Mouse (Mus musculus) MEL (cell line): Measurements from ENCODE around the gene Zyx. TPM values are rescaled to one million over a fixed set of nuclear protein-coding genes. Genes with fewer than 3 reads are reported as not detected.

Experiments
- DNase-seq: peaks from one replicate; pipeline ENCODE4 v3.0.0; 2011; ENCODE audit warnings: low read depth, low spot score
- H3K27ac ChIP-seq: 2 replicates; pipeline ENCODE4 v1.5.1; 2012; ENCODE audit warnings: low read depth, mild to moderate bottlenecking, control low read depth, low read length, moderate library complexity; ENCODE audit not compliant: control insufficient read depth
- H3K27me3 ChIP-seq, 2 experiments: fragments of 150-350 bp in 1 of 2; sonication (generic) in 1 of 2; 2 replicates each; pipeline ENCODE4 v1.6.1; 2012; ENCODE audit warnings: low read length in 2 of 2, mild to moderate bottlenecking in 2 of 2, improper control_type of control experiment in 1 of 2, moderate library complexity in 1 of 2; ENCODE audit not compliant: insufficient read depth in 2 of 2, control insufficient read depth in 1 of 2
- H3K36me3 ChIP-seq, 2 experiments: 2 replicates each; pipeline ENCODE4 v1.6.1; 2012 to 2014; ENCODE audit warnings: low read length in 2 of 2, improper control_type of control experiment in 1 of 2, inconsistent platforms in 1 of 2, mild to moderate bottlenecking in 1 of 2; ENCODE audit not compliant: insufficient read depth in 2 of 2, control insufficient read depth in 1 of 2
- H3K4me1 ChIP-seq, 2 experiments: fragments of 150-350 bp in 1 of 2; sonication (generic) in 1 of 2; 2 replicates each; pipeline ENCODE4 v1.6.1; 2012; ENCODE audit warnings: low read length in 2 of 2, improper control_type of control experiment in 1 of 2, mild to moderate bottlenecking in 1 of 2; ENCODE audit not compliant: insufficient read depth in 2 of 2, control insufficient read depth in 1 of 2
- H3K4me3 ChIP-seq, 2 experiments: fragments of 150-350 bp in 1 of 2; sonication (generic) in 1 of 2; 2 replicates each; pipeline ENCODE4 v1.5.1; 2012; ENCODE audit warnings: low read depth in 2 of 2, low read length in 2 of 2, mild to moderate bottlenecking in 2 of 2, moderate library complexity in 2 of 2, control low read depth in 1 of 2, improper control_type of control experiment in 1 of 2; ENCODE audit not compliant: control insufficient read depth in 1 of 2, insufficient read depth in 1 of 2
- H3K79me2 ChIP-seq: 2 replicates; pipeline ENCODE4 v1.6.1; 2012; ENCODE audit warnings: mild to moderate bottlenecking, low read length, moderate library complexity; ENCODE audit not compliant: control insufficient read depth, poor library complexity, insufficient read depth
- H3K9ac ChIP-seq: 2 replicates; pipeline ENCODE4 v1.6.1; 2012; ENCODE audit warnings: low read depth, mild to moderate bottlenecking, control low read depth, low read length, moderate library complexity; ENCODE audit not compliant: control insufficient read depth, poor library complexity, severe bottlenecking
- H3K9me3 ChIP-seq: fragments of 150-350 bp; sonication (generic); replicated peaks from 2 replicates; pipeline ENCODE4 v1.6.1; 2012; ENCODE audit warnings: mild to moderate bottlenecking, low read length, improper control_type of control experiment, moderate library complexity; ENCODE audit not compliant: insufficient read depth
- CHD2 ChIP-seq: IDR thresholded peaks from 2 replicates; pipeline ENCODE4 v1.6.1; 2011; ENCODE audit warnings: low read length, improper control_type of control experiment
- CTCF ChIP-seq, 3 experiments: IDR thresholded peaks in 2 of 3; conservative IDR thresholded peaks in 1 of 3; 2 replicates each; pipeline ENCODE4 v1.5.1; 2011 to 2012; ENCODE audit warnings: low read length in 3 of 3, low read depth in 2 of 3, mild to moderate bottlenecking in 2 of 3, improper control_type of control experiment in 1 of 3, inconsistent platforms in 1 of 3, mixed read lengths in 1 of 3, moderate library complexity in 1 of 3; ENCODE audit not compliant: control insufficient read depth in 1 of 3, insufficient read depth in 1 of 3, poor library complexity in 1 of 3, severe bottlenecking in 1 of 3
- EP300 ChIP-seq, 2 experiments: IDR thresholded peaks; 2 replicates each; pipeline ENCODE4 v1.6.1; 2011; ENCODE audit warnings: improper control_type of control experiment in 2 of 2, low read length in 2 of 2, low read depth in 1 of 2, mild to moderate bottlenecking in 1 of 2
- ETS1 ChIP-seq: IDR thresholded peaks from 2 replicates; pipeline ENCODE4 v1.6.1; 2012; ENCODE audit warnings: low read depth, mild to moderate bottlenecking, inconsistent platforms, low read length, improper control_type of control experiment, moderate library complexity
- GABPA ChIP-seq: IDR thresholded peaks from 2 replicates; pipeline ENCODE4 v1.6.1; 2012; ENCODE audit warnings: low read depth, mild to moderate bottlenecking, inconsistent platforms, low read length, improper control_type of control experiment, moderate library complexity
- GATA1 ChIP-seq: IDR thresholded peaks from 2 replicates; pipeline ENCODE4 v1.6.1; 2011; ENCODE audit warnings: low read depth, low read length, improper control_type of control experiment
- JUND ChIP-seq: IDR thresholded peaks from 2 replicates; pipeline ENCODE4 v1.6.1; 2011; ENCODE audit warnings: low read depth, mild to moderate bottlenecking, improper control_type of control experiment, low read length
- KAT2A ChIP-seq: conservative IDR thresholded peaks from 2 replicates; pipeline ENCODE4 v1.6.1; 2012; ENCODE audit warnings: low read depth, low read length, improper control_type of control experiment, inconsistent platforms
- MAFK ChIP-seq: IDR thresholded peaks from 2 replicates; pipeline ENCODE4 v1.6.1; 2011; ENCODE audit warnings: low read depth, mild to moderate bottlenecking, low read length, improper control_type of control experiment, borderline replicate concordance
- MAX ChIP-seq: IDR thresholded peaks from 2 replicates; pipeline ENCODE4 v1.6.1; 2011; ENCODE audit warnings: low read length, improper control_type of control experiment
- MAZ ChIP-seq: IDR thresholded peaks from 2 replicates; pipeline ENCODE4 v1.6.1; 2012; ENCODE audit warnings: low read depth, mild to moderate bottlenecking, inconsistent platforms, low read length, improper control_type of control experiment
- MEF2A ChIP-seq: IDR thresholded peaks from 2 replicates; pipeline ENCODE4 v1.6.1; 2014; ENCODE audit warnings: low read depth, mild to moderate bottlenecking, inconsistent platforms, low read length, improper control_type of control experiment; ENCODE audit not compliant: poor library complexity, insufficient replicate concordance, severe bottlenecking; ENCODE audit errors: extremely low read depth
- MXI1 ChIP-seq: IDR thresholded peaks from 2 replicates; pipeline ENCODE4 v1.6.1; 2011; ENCODE audit warnings: mild to moderate bottlenecking, low read depth, low read length, improper control_type of control experiment
- MYB ChIP-seq: IDR thresholded peaks from 2 replicates; pipeline ENCODE4 v1.6.1; 2011; ENCODE audit warnings: mild to moderate bottlenecking, low read depth, low read length, improper control_type of control experiment
- POLR2AphosphoS2 ChIP-seq: IDR thresholded peaks from 2 replicates; pipeline ENCODE4 v1.6.1; 2011; ENCODE audit warnings: low read length, improper control_type of control experiment
- RAD21 ChIP-seq: IDR thresholded peaks from 2 replicates; pipeline ENCODE4 v1.6.1; 2011; ENCODE audit warnings: mild to moderate bottlenecking, low read depth, low read length, improper control_type of control experiment
- SIN3A ChIP-seq: IDR thresholded peaks from 2 replicates; pipeline ENCODE4 v1.6.1; 2012; ENCODE audit warnings: low read length, improper control_type of control experiment, inconsistent platforms
- SMC3 ChIP-seq: IDR thresholded peaks from 2 replicates; pipeline ENCODE4 v1.6.1; 2011; ENCODE audit warnings: low read depth, low read length, improper control_type of control experiment
- TAL1 ChIP-seq: IDR thresholded peaks from 2 replicates; pipeline ENCODE4 v1.6.1; 2012; ENCODE audit warnings: mild to moderate bottlenecking, inconsistent platforms, low read length, moderate library complexity, mixed read lengths
- TBP ChIP-seq: IDR thresholded peaks from 2 replicates; pipeline ENCODE4 v1.8.0; 2011; ENCODE audit warnings: low read depth, low read length, improper control_type of control experiment
- TCF12 ChIP-seq: IDR thresholded peaks from 2 replicates; pipeline ENCODE4 v1.6.1; 2014; ENCODE audit warnings: low read depth, mild to moderate bottlenecking, inconsistent platforms, low read length, improper control_type of control experiment, moderate library complexity
- USF1 ChIP-seq: IDR thresholded peaks from 2 replicates; pipeline ENCODE4 v1.6.1; 2014; ENCODE audit warnings: low read depth, mild to moderate bottlenecking, inconsistent platforms, low read length, improper control_type of control experiment, moderate library complexity
- USF2 ChIP-seq, 2 experiments: IDR thresholded peaks; 2 replicates each; pipeline ENCODE4 v1.6.1; 2011 to 2012; ENCODE audit warnings: improper control_type of control experiment in 2 of 2, low read length in 2 of 2, borderline replicate concordance in 1 of 2, inconsistent platforms in 1 of 2, low read depth in 1 of 2, mild to moderate bottlenecking in 1 of 2; ENCODE audit not compliant: insufficient read depth in 1 of 2
- ZC3H11A ChIP-seq: IDR thresholded peaks from 2 replicates; pipeline ENCODE4 v1.6.1; 2012; ENCODE audit warnings: low read depth, mild to moderate bottlenecking, inconsistent platforms, low read length, improper control_type of control experiment
- polyA plus RNA-seq, 2 experiments: library from polyadenylated mRNA; stranded (reverse) in 1 of 2; unstranded in 1 of 2; fragments of >175 nt in 1 of 2; fragments of >200 nt in 1 of 2; gene quantifications; 2 replicates each; pipeline versions ENCODE4 v1.2.1 to v1.2.4; 2012; ENCODE audit warnings: low replicate concordance in 2 of 2, low read depth in 1 of 2; ENCODE audit not compliant: insufficient read length in 2 of 2, insufficient read depth in 1 of 2, missing spikeins in 1 of 2
- total RNA-seq: library from RNA; depleted of rRNA; stranded (reverse); fragments of 300-350 nt; gene quantifications from 2 replicates; pipeline ENCODE4 v1.2.3, GENCODE M21; 2012

The Zyx gene
- total and polyA plus RNA-seq, 3 experiments = 7.0 to 48.4 TPM; not detected in 1

DNA sequence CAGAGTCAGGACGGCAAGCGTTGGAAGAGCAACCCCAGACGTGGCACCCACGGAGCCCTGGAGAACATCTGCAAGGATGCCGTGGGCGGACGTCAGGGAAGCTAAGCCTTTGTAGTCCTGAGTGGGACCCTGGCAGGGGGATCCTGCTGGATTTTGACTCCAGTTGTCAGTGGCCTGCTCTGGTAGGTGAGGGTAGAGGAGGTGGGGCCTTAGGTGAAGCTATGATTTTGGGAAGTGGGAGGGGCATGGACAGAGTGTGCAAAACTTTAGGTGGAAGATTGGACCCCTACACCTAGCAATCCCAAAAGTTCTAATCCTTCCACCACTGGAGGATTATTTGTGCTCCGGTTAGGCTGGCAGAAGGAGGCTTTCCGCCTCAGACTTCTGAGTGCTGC is 23.0 kb downstream of the Zyx start:
- Histone ChIP-seq H3K4me1 (no peaks in the 10 kb centered on the region; a peak in 1 of 4 replicates), H3K9me3 (no peaks in the 10 kb centered on the region), H3K79me2 (no peaks in the 10 kb centered on the region), H3K27me3 (peaks cover 0 to 2% of the 10 kb centered on the region in 2 experiments; a peak in 2 of 4 replicates)
- no peak for TF ChIP-seq EP300 (IDR thresholded peaks at IDR 0.05; ENCODE audit: low read depth in 1 of 2, low read length in 2 of 2)
- no peak for TF ChIP-seq USF2 (IDR thresholded peaks at IDR 0.05; ENCODE audit: borderline replicate concordance in 1 of 2, insufficient read depth in 1 of 2, low read depth in 1 of 2, low read length in 2 of 2)
- TF ChIP-seq MEF2A = no peak
- TF ChIP-seq USF1 = no peak
- no peak for TF ChIP-seq MYB
- no peak for TF ChIP-seq CTCF (IDR thresholded peaks at IDR 0.05 in 2 of 3, conservative IDR thresholded peaks at IDR 0.05 in 1 of 3; ENCODE audit: control insufficient read depth in 1 of 3, insufficient read depth in 1 of 3, low read depth in 2 of 3, low read length in 3 of 3, poor library complexity in 1 of 3, severe bottlenecking in 1 of 3)
- no peak for TF ChIP-seq MAX
- TF ChIP-seq JUND = no peak
- no peak for TF ChIP-seq POLR2AphosphoS2
- no peak for TF ChIP-seq SIN3A
- TF ChIP-seq MAZ = no peak
- no peak for TF ChIP-seq KAT2A
- no peak for TF ChIP-seq TBP
- no peak for TF ChIP-seq ETS1
- TF ChIP-seq MAFK = no peak
- no peak for TF ChIP-seq CHD2
- no peak for TF ChIP-seq GABPA
- TF ChIP-seq, all 39 proteins: peak for 0
- Histone ChIP-seq H3K4me3 (no peak overlapping the region), H3K27ac (no peak overlapping the region), H3K9ac (no peak overlapping the region), H3K36me3 (no peaks in the 10 kb centered on the region)
- DNase-seq = no peak

DNA sequence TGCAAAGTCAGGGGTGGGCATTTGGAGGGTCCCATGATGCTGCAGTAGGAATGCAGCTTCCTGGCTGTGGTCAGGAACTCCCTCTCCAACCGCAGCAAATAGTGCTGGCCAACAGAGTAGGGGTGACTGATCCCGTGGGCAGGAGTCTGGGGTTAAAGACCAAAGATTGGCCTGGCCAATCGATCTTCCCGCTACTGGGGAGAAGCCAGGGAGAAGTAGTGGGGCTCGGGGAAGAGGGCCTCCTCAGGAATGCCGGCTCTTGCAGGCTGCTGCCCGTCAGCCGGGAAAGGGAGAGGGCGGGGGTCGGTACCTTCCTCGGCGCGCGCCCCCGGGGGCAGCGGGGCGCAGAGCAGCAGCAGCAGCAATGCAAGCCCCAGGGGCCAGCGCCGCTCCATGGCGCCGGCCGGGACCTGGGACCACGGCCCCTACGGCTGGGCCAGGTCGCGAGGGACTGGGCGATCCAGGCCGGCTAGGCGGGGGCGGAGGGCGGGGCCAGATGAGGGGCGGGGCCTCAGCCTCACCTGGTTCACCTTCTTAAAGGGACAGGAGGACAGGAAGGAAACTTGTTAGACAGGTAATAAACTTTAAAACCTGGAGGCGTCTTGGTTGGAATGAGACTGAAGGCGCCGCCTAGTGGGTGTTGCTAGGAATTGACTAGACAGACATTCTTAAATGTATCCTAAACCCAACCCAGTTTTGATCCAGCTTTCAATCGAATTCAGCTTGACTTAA is 23.6 kb downstream of the Zyx start, which contains the start of gene Epha1:
Gene Epha1 (minus strand): TSS at position 453 of the 732 bp plus-strand sequence.
- TF ChIP-seq RAD21 = peak; percentile 60
- TF ChIP-seq ZC3H11A = peak; percentile 53
- TF ChIP-seq CTCF (IDR thresholded peaks at IDR 0.05 in 2 of 3, conservative IDR thresholded peaks at IDR 0.05 in 1 of 3; ENCODE audit: control insufficient read depth in 1 of 3, insufficient read depth in 1 of 3, low read depth in 2 of 3, low read length in 3 of 3, poor library complexity in 1 of 3, severe bottlenecking in 1 of 3) = peak; percentile 66 to 74 (median 66)
- TF ChIP-seq GATA1 = no peak
- no peak for TF ChIP-seq GABPA
- TF ChIP-seq TCF12 = no peak
- TF ChIP-seq POLR2AphosphoS2 = no peak
- peak; percentile 86 for TF ChIP-seq SMC3
- no peak for TF ChIP-seq MXI1
- no peak for TF ChIP-seq USF2 (IDR thresholded peaks at IDR 0.05; ENCODE audit: borderline replicate concordance in 1 of 2, insufficient read depth in 1 of 2, low read depth in 1 of 2, low read length in 2 of 2)
- TF ChIP-seq TAL1 = no peak
- TF ChIP-seq, all 39 proteins: peak for 4
- DNase-seq = peak; percentile 68
- no peaks in the 10 kb centered on the region; a peak in 1 of 4 replicates for H3K4me1 ChIP-seq
- peaks cover 0 to 2% of the 10 kb centered on the region in 2 experiments; a peak in 2 of 4 replicates for H3K27me3 ChIP-seq
- no peaks in the 10 kb centered on the region for H3K79me2 ChIP-seq
- H3K9me3 ChIP-seq = no peaks in the 10 kb centered on the region
- H3K27ac ChIP-seq = no peak within 1 kb of the TSS
- no peaks in the 10 kb centered on the region for H3K36me3 ChIP-seq
- H3K4me3 ChIP-seq = no peak within 1 kb of the TSS
- H3K9ac ChIP-seq = no peak within 1 kb of the TSS
